Mouse (Mus musculus): ENCODE data around the gene Slc12a9. TPM values are rescaled to one million over a fixed set of nuclear protein-coding genes. Genes with fewer than 3 reads are reported as not detected.

Gene Slc12a9
- polyA plus RNA-seq, 1 experiment from 2014 or later: 23.4 TPM

GRCm38 (mm10) chr5:137352011-137352975 lies 18.9 kb upstream of the Slc12a9 start:
- peak overlapping the region; percentile 85 for H3K9ac ChIP-seq (replicated peaks)
- peaks cover 22% of the 10 kb centered on the region for H3K27me3 ChIP-seq
- peaks cover 29% of the 10 kb centered on the region for H3K36me3 ChIP-seq
- no peak for ATAC-seq
- H3K9me3 ChIP-seq: no peaks in the 10 kb centered on the region
- WGBS: 18% methylated on average over 16 of the region's 16 CpGs
- peak overlapping the region; percentile 95 for H3K4me2 ChIP-seq (replicated peaks)
- H3K4me1 ChIP-seq (replicated peaks): peaks cover 49% of the 10 kb centered on the region
- H3K4me3 ChIP-seq (replicated peaks): peak overlapping the region; percentile 65
- no peak overlapping the region; the same call in 1 of the 2 replicates for H3K27ac ChIP-seq

- Histone ChIP-seq H3K9ac (replicated peaks) (peak overlapping the region; percentile 85), H3K4me3 (replicated peaks) (peak overlapping the region; percentile 65), H3K4me1 (replicated peaks) (peaks cover 49% of the 10 kb centered on the region), H3K4me2 (replicated peaks) (peak overlapping the region; percentile 95), H3K9me3 (no peaks in the 10 kb centered on the region), H3K36me3 (peaks cover 24% of the 10 kb centered on the region), H3K27me3 (peaks cover 22% of the 10 kb centered on the region), H3K27ac (no peak overlapping the region)
- no peak for ATAC-seq
- WGBS: 9% methylated on average over 4 of the region's 4 CpGs
These were observed 18.0 kb upstream of the Slc12a9 start for GRCm38 (mm10) chr5:137351394-137351793.

- peak overlapping the region; percentile 65 for H3K4me3 ChIP-seq (replicated peaks)
- H3K27ac ChIP-seq: peak overlapping the region; percentile 72; the same call in 1 of the 2 replicates
- ATAC-seq: no peak
- peaks cover 22% of the 10 kb centered on the region for H3K27me3 ChIP-seq
- H3K36me3 ChIP-seq: peaks cover 21% of the 10 kb centered on the region
- 4% methylated on average over 8 of the region's 8 CpGs for WGBS
- H3K4me2 ChIP-seq (replicated peaks): peak overlapping the region; percentile 95
- H3K9me3 ChIP-seq: no peaks in the 10 kb centered on the region
- peak overlapping the region; percentile 85 for H3K9ac ChIP-seq (replicated peaks)
- peaks cover 50% of the 10 kb centered on the region for H3K4me1 ChIP-seq (replicated peaks)
These were observed 17.6 kb upstream of the Slc12a9 start for GRCm38 (mm10) chr5:137351058-137351380.

- H3K27me3 ChIP-seq: peaks cover 22% of the 10 kb centered on the region
- peak overlapping the region; percentile 95 for H3K4me2 ChIP-seq (replicated peaks)
- under 1% methylated on average over 55 of the region's 55 CpGs for WGBS
- H3K4me3 ChIP-seq (replicated peaks): peak overlapping the region; percentile 65
- H3K4me1 ChIP-seq (replicated peaks): peaks cover 54% of the 10 kb centered on the region
- peak; percentile 65 for ATAC-seq
- H3K27ac ChIP-seq: peak overlapping the region; percentile 72
- no peaks in the 10 kb centered on the region for H3K9me3 ChIP-seq
- peaks cover 17% of the 10 kb centered on the region for H3K36me3 ChIP-seq
- H3K9ac ChIP-seq (replicated peaks): peak overlapping the region; percentile 85
These were observed 17.0 kb upstream of the Slc12a9 start for GRCm38 (mm10) chr5:137350205-137351057.

- under 1% methylated on average over 31 of the region's 32 CpGs for WGBS
- ATAC-seq: peak; percentile 90
- Histone ChIP-seq H3K27me3 (peaks cover 22% of the 10 kb centered on the region), H3K27ac (peak within 1 kb of the TSS; percentile 72), H3K4me2 (replicated peaks) (peak within 1 kb of the TSS; percentile 95), H3K36me3 (peaks cover 8% of the 10 kb centered on the region), H3K9me3 (no peaks in the 10 kb centered on the region), H3K4me1 (replicated peaks) (peaks cover 54% of the 10 kb centered on the region), H3K4me3 (replicated peaks) (peak within 1 kb of the TSS; percentile 65), H3K9ac (replicated peaks) (peak within 1 kb of the TSS; percentile 85)
These were observed 16.2 kb upstream of the Slc12a9 start, which contains the start of gene Ephb4 for GRCm38 (mm10) chr5:137349384-137350204. Gene Ephb4 (plus strand): TSS chr5:137350109.

GRCm38 (mm10) chr5:137348482-137349383 lies 15.3 kb upstream of the Slc12a9 start:
- no peaks in the 10 kb centered on the region for H3K36me3 ChIP-seq
- H3K9ac ChIP-seq (replicated peaks): peak overlapping the region; percentile 63
- no peak overlapping the region for H3K27ac ChIP-seq
- WGBS: under 1% methylated on average over 32 of the region's 33 CpGs
- H3K4me3 ChIP-seq (replicated peaks): peak overlapping the region; percentile 65
- H3K9me3 ChIP-seq: no peaks in the 10 kb centered on the region
- H3K4me1 ChIP-seq (replicated peaks): peaks cover 54% of the 10 kb centered on the region
- H3K27me3 ChIP-seq: peaks cover 22% of the 10 kb centered on the region
- H3K4me2 ChIP-seq (replicated peaks): peak overlapping the region; percentile 95
- no peak for ATAC-seq

GRCm38 (mm10) chr5:137347856-137348255 lies 14.5 kb upstream of the Slc12a9 start:
- Histone ChIP-seq H3K9ac (replicated peaks) (no peak overlapping the region), H3K27ac (no peak overlapping the region), H3K4me3 (replicated peaks) (no peak overlapping the region), H3K4me2 (replicated peaks) (no peak overlapping the region), H3K27me3 (peaks cover 22% of the 10 kb centered on the region), H3K9me3 (no peaks in the 10 kb centered on the region), H3K36me3 (no peaks in the 10 kb centered on the region), H3K4me1 (replicated peaks) (peaks cover 54% of the 10 kb centered on the region)
- 19% methylated on average over 7 of the region's 7 CpGs for WGBS
- no peak for ATAC-seq

GRCm38 (mm10) chr5:137346983-137347382 lies 13.6 kb upstream of the Slc12a9 start:
- H3K27me3 ChIP-seq: peaks cover 22% of the 10 kb centered on the region
- no peaks in the 10 kb centered on the region for H3K9me3 ChIP-seq
- no peak for ATAC-seq
- peaks cover 45% of the 10 kb centered on the region for H3K4me1 ChIP-seq (replicated peaks)
- H3K36me3 ChIP-seq: no peaks in the 10 kb centered on the region
- no peak overlapping the region for H3K4me3 ChIP-seq (replicated peaks)
- no peak overlapping the region for H3K27ac ChIP-seq
- no peak overlapping the region for H3K4me2 ChIP-seq (replicated peaks)
- WGBS: 88% methylated on average over 4 of the region's 4 CpGs
- no peak overlapping the region for H3K9ac ChIP-seq (replicated peaks)

- Histone ChIP-seq H3K27ac (no peak overlapping the region), H3K27me3 (peaks cover 22% of the 10 kb centered on the region), H3K4me2 (replicated peaks) (no peak overlapping the region), H3K4me3 (replicated peaks) (no peak overlapping the region), H3K9ac (replicated peaks) (no peak overlapping the region), H3K36me3 (no peaks in the 10 kb centered on the region), H3K4me1 (replicated peaks) (peaks cover 39% of the 10 kb centered on the region), H3K9me3 (no peaks in the 10 kb centered on the region)
- WGBS: 91% methylated on average over 1 of the region's 1 CpGs
- no peak for ATAC-seq
These were observed 13.0 kb upstream of the Slc12a9 start for GRCm38 (mm10) chr5:137346388-137346787.

- WGBS: 29% methylated on average over 9 of the region's 9 CpGs
- peaks cover 20% of the 10 kb centered on the region for H3K27me3 ChIP-seq
- H3K4me3 ChIP-seq (replicated peaks): no peak overlapping the region
- H3K4me1 ChIP-seq (replicated peaks): peaks cover 33% of the 10 kb centered on the region
- H3K9ac ChIP-seq (replicated peaks): no peak overlapping the region
- H3K27ac ChIP-seq: no peak overlapping the region
- no peaks in the 10 kb centered on the region for H3K9me3 ChIP-seq
- no peaks in the 10 kb centered on the region for H3K36me3 ChIP-seq
- ATAC-seq: no peak
- no peak overlapping the region for H3K4me2 ChIP-seq (replicated peaks)
These were observed 12.4 kb upstream of the Slc12a9 start for GRCm38 (mm10) chr5:137345821-137346220.

Measured in midbrain, embryonic 13.5 days (tissue).